Mouse (Mus musculus): ENCODE measurements around the gene Otud3.

DNA sequence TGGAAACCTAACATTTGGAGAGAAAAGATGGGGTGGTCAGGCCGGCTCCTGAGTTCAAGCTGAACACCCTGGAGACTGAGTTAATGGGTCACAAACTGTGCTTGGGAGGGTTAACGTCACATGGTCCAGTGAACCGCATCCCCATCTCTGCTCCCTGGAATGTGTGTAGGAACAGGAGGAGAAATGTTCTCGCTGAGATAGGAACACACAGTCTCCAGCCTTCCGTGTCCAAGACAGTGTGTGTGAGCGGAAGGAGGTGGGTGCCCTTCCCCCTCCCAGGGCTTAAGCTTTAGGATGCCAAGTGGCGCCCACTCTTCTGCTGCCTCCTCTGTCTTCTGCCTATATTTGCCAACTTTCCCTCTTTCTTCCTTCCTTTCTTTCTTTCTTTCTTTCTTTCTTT lies 46.2 kb upstream of the Otud3 start:
- TF ChIP-seq CTCF (IDR thresholded peaks at IDR 0.05; ENCODE audit: low read depth) (no peak), EP300 (IDR thresholded peaks at IDR 0.05; ENCODE audit: low read depth) (no peak)

Data from liver, embryonic 14.5 days (tissue).